Mouse (Mus musculus) bone marrow, adult 2 months (tissue): ENCODE data around the gene Pank4. TPM values are rescaled to one million over a fixed set of nuclear protein-coding genes. Genes with fewer than 3 reads are reported as not detected.

Experiments
- H3K27ac ChIP-seq: fragments of 200-500 bp; 2 replicates; pipeline ENCODE4 v1.5.1; 2012; ENCODE audit warnings: low read depth, mild to moderate bottlenecking, control low read depth, inconsistent platforms, low read length; ENCODE audit not compliant: control insufficient read depth, poor library complexity, insufficient read depth
- H3K4me1 ChIP-seq: fragments of 200-500 bp; 2 replicates; pipeline ENCODE4 v1.6.1; 2011; ENCODE audit warnings: low read length; ENCODE audit not compliant: control insufficient read depth, insufficient read depth
- H3K4me3 ChIP-seq: fragments of 200-500 bp; replicated peaks from 2 replicates; pipeline ENCODE3; 2011; ENCODE audit warnings: mild to moderate bottlenecking, low read depth, low read length, control low read depth; ENCODE audit not compliant: control insufficient read depth
- CTCF ChIP-seq: fragments of 200-500 bp; IDR thresholded peaks from 2 replicates; pipeline ENCODE4 v1.5.1; 2011; ENCODE audit warnings: low read length, control low read depth; ENCODE audit not compliant: control insufficient read depth, insufficient read depth
- POLR2A ChIP-seq: fragments of 200-500 bp; IDR thresholded peaks from 2 replicates; pipeline ENCODE4 v1.6.1; 2011; ENCODE audit warnings: low read depth, mild to moderate bottlenecking, control low read depth, low read length, borderline replicate concordance; ENCODE audit not compliant: control insufficient read depth
- WGBS: fragments of 180-500 bp; shearing (Covaris S2); methylation state at CpG from one replicate; pipeline ENCODE4 v1.1.7; 2018; 5-methylcytosine and 5-hydroxymethylcytosine counted together
- polyA plus RNA-seq: library from polyadenylated mRNA; stranded (reverse); fragments of >200 nt; gene quantifications from 2 replicates; pipeline ENCODE4 v1.2.4, GENCODE M21; 2011; ENCODE audit warnings: low replicate concordance; ENCODE audit not compliant: missing spikeins, insufficient read depth, insufficient read length

The Pank4 gene
- polyA plus RNA-seq, 1 experiment, result 30.3 TPM

DNA sequence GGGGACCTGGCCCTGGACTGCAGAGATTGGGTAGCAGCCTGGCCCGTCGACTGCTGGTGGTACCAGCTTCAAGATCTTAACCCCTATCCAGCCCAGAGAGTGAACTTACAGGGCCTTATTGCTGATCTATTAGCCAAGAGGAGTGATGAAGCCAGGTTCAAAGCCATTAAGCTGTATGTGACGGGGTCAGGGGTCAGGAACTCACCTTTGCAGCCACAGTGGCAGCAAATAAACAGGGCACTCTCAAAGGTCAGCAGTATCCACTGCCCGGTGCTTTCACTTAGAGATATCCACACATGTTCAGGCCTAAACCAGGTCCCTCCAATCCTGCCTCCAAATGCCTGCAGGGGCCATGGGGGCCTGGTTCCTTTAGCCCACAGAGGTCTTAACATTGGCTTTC, 51.6 kb downstream of the Pank4 start:
- Histone ChIP-seq H3K27ac (no peak overlapping the region), H3K4me3 (no peak overlapping the region), H3K4me1 (no peaks in the 10 kb centered on the region)
- 65% methylated on average over 4 of the region's 4 CpGs for WGBS
- no peak for TF ChIP-seq POLR2A

GRCm38 (mm10) chr4:155016807-155017206, 52.9 kb downstream of the Pank4 start:
- no peak overlapping the region for H3K4me3 ChIP-seq
- TF ChIP-seq POLR2A (no peak), CTCF (no peak)
- H3K4me1 ChIP-seq, result no peaks in the 10 kb centered on the region
- WGBS, result 70% methylated on average over 11 of the region's 11 CpGs
- no peak overlapping the region for H3K27ac ChIP-seq

DNA sequence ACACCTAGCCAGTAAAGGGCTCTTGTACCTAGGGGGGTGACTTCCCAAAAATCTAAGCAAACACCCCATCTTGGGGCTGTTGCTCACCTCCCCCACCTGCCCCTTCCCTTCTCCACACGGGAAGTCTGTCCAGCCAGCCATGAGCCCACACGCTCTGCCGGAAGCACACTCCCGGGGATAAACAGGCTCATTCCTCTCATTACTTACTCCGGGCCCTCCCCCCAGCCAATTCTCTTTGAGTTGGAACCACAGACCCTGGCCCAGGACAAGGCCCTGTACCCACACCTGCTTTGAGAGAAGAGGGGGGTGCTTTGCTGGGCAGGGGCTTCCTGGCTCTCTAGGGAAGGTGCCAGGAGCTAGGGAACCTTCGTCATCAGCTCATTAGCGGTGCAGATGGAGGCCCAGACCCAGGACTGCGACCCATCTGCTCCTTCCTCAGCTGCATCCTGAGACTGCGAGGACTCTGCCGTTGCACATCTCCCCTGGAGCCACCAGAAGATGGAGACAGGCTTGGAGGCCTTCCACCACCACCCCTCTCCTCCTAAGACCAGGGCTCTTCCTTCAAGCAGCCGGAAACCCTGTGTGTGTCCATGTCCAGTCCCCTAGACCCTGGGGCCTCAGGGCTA, 53.4 kb downstream of the Pank4 start:
- WGBS, result 73% methylated on average over 11 of the region's 11 CpGs
- Histone ChIP-seq H3K4me1 (no peaks in the 10 kb centered on the region), H3K4me3 (no peak overlapping the region), H3K27ac (no peak overlapping the region)
- TF ChIP-seq POLR2A (no peak), CTCF (no peak)

- Histone ChIP-seq H3K4me1 (no peaks in the 10 kb centered on the region), H3K27ac (no peak overlapping the region), H3K4me3 (no peak overlapping the region)
- 64% methylated on average over 8 of the region's 8 CpGs for WGBS
- TF ChIP-seq POLR2A (no peak), CTCF (no peak)
Measured at GRCm38 (mm10) chr4:155018066-155018465, 54.1 kb downstream of the Pank4 start.

DNA sequence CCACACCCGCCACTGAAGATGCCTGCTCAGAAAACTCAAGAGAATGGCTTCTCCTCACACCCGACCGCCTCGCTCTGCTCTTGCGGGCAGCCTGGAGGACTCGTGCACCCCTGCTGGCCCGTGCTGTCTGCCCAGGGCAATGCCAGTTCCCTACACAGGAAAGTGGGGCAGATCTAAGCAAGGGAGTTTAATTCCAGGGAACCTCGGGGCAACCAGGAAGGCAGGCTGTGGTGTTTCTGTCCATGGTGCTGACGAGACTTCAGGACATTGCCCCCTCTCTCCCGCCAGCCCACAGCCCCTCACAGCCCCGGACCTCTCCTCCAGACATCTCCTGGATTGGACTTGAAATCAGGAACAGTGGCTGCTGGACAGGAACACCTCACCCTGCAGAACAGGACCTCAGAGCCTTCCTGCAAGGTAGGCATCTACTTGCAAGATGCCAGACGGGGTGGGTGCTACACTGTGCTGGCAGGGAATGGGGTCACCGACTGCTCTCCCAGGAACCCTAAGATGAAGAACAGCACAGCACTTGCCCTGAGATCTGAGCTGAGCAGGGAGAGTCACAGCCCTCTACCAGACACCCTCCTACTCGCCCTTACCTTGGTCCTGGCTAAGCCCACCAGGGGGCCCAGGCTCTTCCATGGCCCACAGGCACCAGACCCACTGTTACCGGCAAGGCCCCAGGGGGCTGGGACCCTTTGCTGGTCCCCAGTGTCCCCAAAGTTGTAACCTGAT, 54.8 kb downstream of the Pank4 start:
- no peak for TF ChIP-seq POLR2A
- TF ChIP-seq CTCF, result no peak
- H3K4me3 ChIP-seq, result no peak overlapping the region
- WGBS, result 8% methylated on average over 15 of the region's 15 CpGs
- no peaks in the 10 kb centered on the region for H3K4me1 ChIP-seq
- no peak overlapping the region for H3K27ac ChIP-seq

DNA sequence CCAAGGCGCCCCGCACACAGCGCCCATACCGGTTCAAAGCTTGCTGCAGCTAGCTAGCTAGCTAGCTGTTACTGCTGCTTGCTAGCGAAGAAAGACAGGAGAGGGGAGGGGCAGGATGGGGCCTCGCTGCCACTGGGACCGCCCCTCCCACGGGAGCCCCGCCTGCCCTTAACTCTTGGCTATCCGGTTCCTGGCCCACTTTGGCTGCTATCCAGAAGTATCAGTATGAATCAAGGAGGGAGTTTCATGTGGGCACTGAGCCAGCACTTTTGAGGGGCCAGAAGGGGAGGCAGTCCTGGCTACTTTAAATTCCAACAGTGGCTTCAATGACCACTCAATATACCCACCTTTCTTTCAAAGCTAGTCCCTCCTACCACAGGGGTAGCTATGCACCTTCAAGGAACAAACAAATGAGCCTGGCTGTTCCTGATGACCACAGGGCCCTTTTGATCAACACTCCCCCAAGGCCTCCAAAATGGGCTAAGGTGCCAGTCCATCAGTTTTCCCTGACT, 55.5 kb downstream of the Pank4 start:
- TF ChIP-seq CTCF, result no peak
- Histone ChIP-seq H3K27ac (no peak overlapping the region), H3K4me1 (no peaks in the 10 kb centered on the region), H3K4me3 (no peak overlapping the region)
- 3% methylated on average over 10 of the region's 10 CpGs for WGBS

GRCm38 (mm10) chr4:155020141-155020540, 56.2 kb downstream of the Pank4 start:
- no peak overlapping the region for H3K27ac ChIP-seq
- no peak overlapping the region for H3K4me3 ChIP-seq
- WGBS, result 43% methylated on average over 1 of the region's 1 CpGs
- no peak for TF ChIP-seq CTCF
- no peak for TF ChIP-seq POLR2A
- no peaks in the 10 kb centered on the region for H3K4me1 ChIP-seq

GRCm38 (mm10) chr4:155020813-155021212, 56.9 kb downstream of the Pank4 start:
- Histone ChIP-seq H3K4me3 (no peak overlapping the region), H3K27ac (no peak overlapping the region), H3K4me1 (no peaks in the 10 kb centered on the region)
- TF ChIP-seq CTCF (no peak), POLR2A (no peak)
- WGBS, result 76% methylated on average over 9 of the region's 9 CpGs

DNA sequence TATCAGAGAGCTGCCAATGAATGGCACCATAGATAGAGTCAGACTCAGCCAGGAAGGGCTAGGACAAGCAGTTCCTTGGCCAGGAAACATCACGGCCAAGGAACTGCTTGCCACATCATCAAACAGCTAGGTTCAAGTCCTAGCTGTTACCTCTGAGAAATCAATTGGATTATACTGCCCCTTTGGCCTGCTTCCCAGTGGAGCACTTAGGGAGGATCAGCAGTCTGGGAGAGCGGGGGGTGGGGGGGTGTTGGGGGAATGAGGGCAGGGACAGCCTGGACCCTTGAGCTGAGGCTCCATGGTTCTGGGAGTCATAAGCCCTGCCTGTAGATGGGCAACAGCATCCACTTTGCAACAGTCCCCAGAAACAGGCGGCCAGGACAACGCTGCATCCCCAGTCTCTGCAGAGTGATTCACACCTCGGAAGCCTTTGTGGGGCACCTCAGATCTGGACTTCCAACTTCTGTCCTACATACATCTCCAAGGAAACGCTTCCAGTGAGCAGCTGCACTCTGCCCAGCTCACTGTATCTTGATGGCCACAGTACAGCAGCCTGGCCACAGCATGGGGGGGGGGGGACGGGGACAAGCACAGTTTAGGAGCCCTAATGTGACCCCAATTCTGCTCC, 58.4 kb downstream of the Pank4 start:
- H3K4me1 ChIP-seq, result no peaks in the 10 kb centered on the region
- H3K27ac ChIP-seq, result no peak overlapping the region
- no peak overlapping the region for H3K4me3 ChIP-seq
- TF ChIP-seq CTCF (no peak), POLR2A (no peak)
- 68% methylated on average over 7 of the region's 7 CpGs for WGBS
